Mouse (Mus musculus) gastrocnemius, postnatal 4 days (tissue): ENCODE measurements around the gene Cers6. TPM values are rescaled to one million over a fixed set of nuclear protein-coding genes. Genes with fewer than 3 reads are reported as not detected.

Experiments
- DNase-seq, 2 experiments: peaks; one replicate each; pipeline ENCODE4 v3.0.0; 2021 to 2022; ENCODE audit warnings: low spot score in 2 of 2, mixed read lengths in 2 of 2
- total RNA-seq, 2 experiments: library from RNA; stranded (reverse); gene quantifications; 2 replicates each; pipeline ENCODE4 v1.2.3; 2021

Cers6 gene
- total RNA-seq, 2 experiments from 2014 or later, result 11.4 to 11.7 TPM

GRCm38 (mm10) chr2:69011860-69012259 lies 150.6 kb downstream of the Cers6 start:
- DNase-seq, result no peak

- no peak for DNase-seq
Measured at GRCm38 (mm10) chr2:69014241-69014640, 153.0 kb downstream of the Cers6 start.

GRCm38 (mm10) chr2:69015172-69015724 lies 154.0 kb downstream of the Cers6 start:
- no peak for DNase-seq

GRCm38 (mm10) chr2:69015822-69016221 lies 154.6 kb downstream of the Cers6 start:
- DNase-seq, result no peak

GRCm38 (mm10) chr2:69019026-69019565 lies 157.9 kb downstream of the Cers6 start:
- DNase-seq, result no peak

GRCm38 (mm10) chr2:69019821-69020489 lies 158.7 kb downstream of the Cers6 start:
- DNase-seq, result no peak

- no peak for DNase-seq
Measured at GRCm38 (mm10) chr2:69020636-69021310, 159.5 kb downstream of the Cers6 start.

- DNase-seq, result no peak
Measured at GRCm38 (mm10) chr2:69021516-69021915, 160.3 kb downstream of the Cers6 start.

GRCm38 (mm10) chr2:69024856-69025255 lies 163.6 kb downstream of the Cers6 start:
- DNase-seq, result no peak

GRCm38 (mm10) chr2:69032562-69032961 lies 171.3 kb downstream of the Cers6 start:
- no peak for DNase-seq

- DNase-seq, result no peak
Measured at GRCm38 (mm10) chr2:69035457-69035856, 174.2 kb downstream of the Cers6 start.

- no peak for DNase-seq
Measured at GRCm38 (mm10) chr2:69037362-69037761, 176.1 kb downstream of the Cers6 start.

GRCm38 (mm10) chr2:69042327-69043106 lies 181.3 kb downstream of the Cers6 start:
- DNase-seq, result no peak

GRCm38 (mm10) chr2:69043431-69044118 lies 182.3 kb downstream of the Cers6 start:
- DNase-seq, result peak in 1 of 2 experiments; percentile 25

- DNase-seq, result no peak
Measured at GRCm38 (mm10) chr2:69045926-69046325, 184.7 kb downstream of the Cers6 start.

- DNase-seq, result no peak
Measured at GRCm38 (mm10) chr2:69047297-69047696, 186.1 kb downstream of the Cers6 start.

- no peak for DNase-seq
Measured at GRCm38 (mm10) chr2:69047805-69048204, 186.6 kb downstream of the Cers6 start.

GRCm38 (mm10) chr2:69049179-69049578 lies 187.9 kb downstream of the Cers6 start:
- DNase-seq, result no peak

GRCm38 (mm10) chr2:69050189-69050588 lies 188.9 kb downstream of the Cers6 start:
- DNase-seq, result no peak

- no peak for DNase-seq
Measured at GRCm38 (mm10) chr2:69051596-69051995, 190.4 kb downstream of the Cers6 start.
